Mouse (Mus musculus): ENCODE measurements at regions not wholly inside any gene's neighbourhood (a gene's known extent, or its start where the extent isn't known, plus 50 kb on each side); places are given as distances from the start of the nearest gene placed in this dataset.
"Not testable (repeated sequence)": the region's sequence is repeated elsewhere in the genome, so short reads cannot be mapped to it uniquely, and the experiment has no call there.

GRCm38 (mm10) chr7:116701466-116702342 lies 197.5 kb downstream of the Nucb2 start:
- peak overlapping the region; percentile 45 for H3K4me3 ChIP-seq
- H3K27ac ChIP-seq, result peak overlapping the region; percentile 73
- intact Hi-C loops (cut with DNase I), result loop anchor here (1.0 kb wide), 1 partner anchor 674 kb away; no protein-coding TSS in a partner anchor
- peak; percentile 96 for TF ChIP-seq CTCF (IDR thresholded peaks at IDR 0.05)
- DNase-seq, result peak; percentile 73

DNA sequence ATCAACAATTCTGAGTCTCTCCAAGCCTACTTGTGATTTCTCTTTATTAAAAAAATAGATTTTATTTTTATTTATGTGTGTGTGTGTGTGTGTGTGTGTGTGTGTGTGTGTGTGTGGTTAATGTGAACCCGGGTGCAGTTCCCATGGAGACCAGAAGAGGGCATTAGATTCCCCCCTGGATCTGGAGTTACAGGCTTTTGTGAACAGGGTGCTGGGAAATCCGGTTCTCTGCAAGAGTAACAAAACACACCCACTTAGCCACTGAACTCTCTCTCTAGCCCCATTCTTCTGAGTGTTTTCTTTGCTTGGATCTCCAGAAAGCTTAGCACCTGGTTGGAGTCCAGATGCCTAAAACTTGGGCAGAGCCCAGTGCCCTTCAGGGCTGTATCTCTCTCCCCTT lies 198.4 kb downstream of the Nucb2 start:
- TF ChIP-seq CTCF (IDR thresholded peaks at IDR 0.05), result peak; percentile 33; the same call in 1 of the 2 replicates
- DNase-seq, result no peak
- Histone ChIP-seq H3K27ac (no peak overlapping the region), H3K4me3 (no peak overlapping the region)
- intact Hi-C loops (cut with DNase I), result no loop called here

GRCm38 (mm10) chr7:116711541-116711940 lies 207.4 kb downstream of the Nucb2 start:
- H3K27ac ChIP-seq, result no peak overlapping the region
- intact Hi-C loops (cut with DNase I), result no loop called here
- H3K4me3 ChIP-seq, result no peak overlapping the region
- TF ChIP-seq CTCF (IDR thresholded peaks at IDR 0.05), result no peak
- DNase-seq, result no peak

- no peak overlapping the region for H3K4me3 ChIP-seq
- H3K27ac ChIP-seq, result peak overlapping the region; percentile 40; the same call in 1 of the 2 replicates
- intact Hi-C loops (cut with DNase I), result no loop called here
- DNase-seq, result no peak
- no peak for TF ChIP-seq CTCF (IDR thresholded peaks at IDR 0.05)
Observed at GRCm38 (mm10) chr7:116713200-116713599, 209.0 kb downstream of the Nucb2 start.

DNA sequence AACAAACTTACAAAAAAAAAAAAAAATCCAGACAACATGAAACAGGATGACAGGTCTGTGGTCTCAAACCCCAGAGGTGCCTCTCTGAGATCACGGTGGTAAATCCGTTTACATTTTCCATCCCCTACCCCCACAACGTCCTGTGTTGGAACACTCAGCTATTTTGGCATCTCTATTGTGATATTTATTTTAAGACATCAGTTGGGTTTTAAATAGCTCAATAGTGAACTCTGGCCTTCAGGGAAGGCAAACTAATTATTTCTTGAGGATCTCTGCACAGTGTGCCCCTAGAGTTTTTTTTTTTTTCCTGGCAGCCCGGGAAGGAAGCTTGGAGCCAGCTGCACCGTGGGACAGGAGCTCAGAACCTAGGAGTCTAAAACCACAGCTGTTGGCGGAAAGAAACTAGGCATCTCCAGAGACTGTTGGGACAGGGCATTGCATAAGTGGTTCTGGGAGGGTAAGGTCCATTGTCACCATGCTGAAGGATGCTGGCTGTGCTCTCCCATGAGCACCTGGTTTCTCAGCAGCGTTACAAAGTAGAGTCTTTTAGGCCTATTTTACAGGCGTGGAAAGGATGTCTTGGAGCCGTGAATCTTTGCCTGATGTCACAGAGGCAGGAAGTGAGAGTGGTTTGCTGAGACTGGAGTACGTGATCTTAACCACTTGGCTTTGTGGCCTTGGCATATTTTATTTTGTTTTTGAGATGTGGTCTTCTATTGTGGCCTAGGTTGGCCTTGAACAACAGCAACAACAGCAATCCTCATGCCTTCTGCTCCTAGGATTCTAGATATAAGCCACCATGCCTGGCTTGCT lies 211.3 kb downstream of the Nucb2 start:
- intact Hi-C loops (cut with DNase I), result no loop called here
- DNase-seq, result no peak
- TF ChIP-seq CTCF (IDR thresholded peaks at IDR 0.05), result no peak
- peak overlapping the region; percentile 75 for H3K27ac ChIP-seq
- H3K4me3 ChIP-seq, result no peak overlapping the region

DNA sequence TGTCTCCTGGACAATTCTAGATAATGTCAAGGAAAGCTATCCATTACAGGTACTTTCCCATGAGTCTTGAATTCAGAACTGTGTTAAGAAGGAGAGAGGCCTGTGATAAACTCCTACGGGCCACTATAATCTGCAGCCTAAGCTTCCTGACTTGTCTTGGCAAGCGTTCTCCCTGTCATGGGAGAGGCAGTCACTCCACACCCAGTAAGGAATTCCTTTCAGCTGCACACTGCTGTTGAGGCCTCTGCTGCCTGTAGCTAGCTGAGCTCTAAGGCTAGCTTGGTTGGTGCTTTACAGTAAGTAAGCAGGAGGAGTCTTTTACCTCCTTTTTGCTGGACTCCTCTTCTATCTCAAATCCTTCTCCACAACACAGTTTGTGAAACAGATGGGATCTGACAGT lies 224.2 kb downstream of the Nucb2 start:
- intact Hi-C loops (cut with DNase I), result no loop called here
- no peak for TF ChIP-seq CTCF (IDR thresholded peaks at IDR 0.05)
- H3K4me3 ChIP-seq, result no peak overlapping the region
- peak overlapping the region; percentile 63 for H3K27ac ChIP-seq
- DNase-seq, result peak; percentile 32

DNA sequence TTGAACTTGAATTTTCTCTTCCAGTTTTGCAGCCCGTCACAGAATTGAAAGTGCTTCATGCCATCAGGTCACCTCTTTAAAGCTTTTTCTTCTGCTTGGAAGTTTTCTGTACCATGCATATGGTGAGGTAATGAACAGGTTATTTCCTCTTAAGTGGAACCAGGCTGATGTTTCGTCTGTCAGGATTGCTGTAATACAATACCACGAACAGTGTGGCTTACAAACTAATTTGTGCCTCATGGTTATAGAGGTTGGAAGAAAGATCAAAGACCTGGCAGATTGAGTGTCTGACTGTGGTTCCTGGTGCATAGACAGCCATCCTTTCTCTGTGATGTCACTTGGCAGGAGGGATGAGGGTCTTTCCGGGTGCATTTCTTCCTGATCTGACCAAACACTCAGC lies 225.6 kb downstream of the Nucb2 start:
- intact Hi-C loops (cut with DNase I), result no loop called here
- no peak overlapping the region for H3K4me3 ChIP-seq
- TF ChIP-seq CTCF (IDR thresholded peaks at IDR 0.05), result no peak
- H3K27ac ChIP-seq, result no peak overlapping the region
- DNase-seq, result no peak

DNA sequence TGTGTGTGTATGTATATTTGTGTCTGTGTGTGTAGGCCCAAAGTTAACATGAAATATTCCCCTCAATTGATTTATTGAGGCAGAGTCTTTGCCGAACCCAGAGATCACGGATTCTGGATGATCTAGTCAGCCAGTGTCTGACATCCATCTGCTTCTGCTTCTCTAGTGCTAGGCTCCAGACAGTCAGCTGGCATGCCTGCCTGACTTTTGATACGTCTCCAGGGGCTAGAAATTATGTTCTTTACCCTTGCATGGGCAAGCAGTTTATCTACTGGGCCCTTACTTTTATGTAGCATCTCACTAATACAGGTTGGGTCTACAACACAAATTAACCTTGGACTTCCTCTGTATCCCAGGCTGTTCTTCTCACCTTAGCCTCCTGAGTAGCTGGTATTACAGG lies 231.5 kb downstream of the Nucb2 start:
- DNase-seq, result no peak
- intact Hi-C loops (cut with DNase I), result no loop called here
- Histone ChIP-seq H3K27ac (no peak overlapping the region), H3K4me3 (no peak overlapping the region)
- no peak for TF ChIP-seq CTCF (IDR thresholded peaks at IDR 0.05)

DNA sequence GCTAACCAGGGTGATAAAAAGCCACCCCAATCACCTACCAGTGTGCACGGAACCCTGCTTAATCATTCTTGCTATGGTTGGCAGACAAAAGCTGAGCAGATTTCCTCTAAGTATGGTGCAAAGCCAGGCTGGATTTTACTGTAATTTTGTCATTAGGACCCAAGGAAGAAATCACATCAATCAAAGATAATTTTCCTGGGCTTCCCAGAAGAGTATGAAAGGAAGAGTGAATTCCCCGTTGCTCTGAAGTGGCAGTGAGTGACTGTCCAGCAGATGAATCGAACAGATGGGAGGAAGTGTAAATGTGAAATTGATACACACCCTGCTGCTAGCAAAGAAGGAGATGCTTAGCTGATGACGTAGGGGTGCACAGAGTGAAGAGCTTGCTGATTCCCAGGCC lies 232.2 kb downstream of the Nucb2 start:
- no peak for DNase-seq
- intact Hi-C loops (cut with DNase I), result no loop called here
- H3K27ac ChIP-seq, result no peak overlapping the region
- TF ChIP-seq CTCF (IDR thresholded peaks at IDR 0.05), result no peak
- H3K4me3 ChIP-seq, result no peak overlapping the region

DNA sequence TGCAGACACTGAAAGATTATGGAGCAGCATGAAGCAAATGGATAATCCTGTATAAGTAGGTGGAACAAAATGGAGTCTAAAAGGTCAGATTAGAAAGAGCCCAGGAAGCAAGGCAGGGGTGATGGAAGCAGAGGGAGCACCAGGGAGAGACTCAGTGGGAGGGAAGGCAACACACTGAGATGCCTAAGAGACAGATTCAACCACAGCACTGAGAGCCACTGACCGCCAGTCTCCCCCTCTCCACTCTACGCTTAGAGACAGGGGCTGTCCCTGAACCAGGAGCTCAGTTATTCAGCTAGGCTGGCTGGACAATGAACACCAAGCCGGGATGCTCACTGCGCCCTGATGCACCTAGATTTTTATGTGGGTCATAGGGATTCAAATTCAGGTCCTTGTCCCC lies 233.8 kb downstream of the Nucb2 start:
- H3K4me3 ChIP-seq, result no peak overlapping the region
- intact Hi-C loops (cut with DNase I), result no loop called here
- no peak for TF ChIP-seq CTCF (IDR thresholded peaks at IDR 0.05)
- no peak for DNase-seq
- H3K27ac ChIP-seq, result no peak overlapping the region

DNA sequence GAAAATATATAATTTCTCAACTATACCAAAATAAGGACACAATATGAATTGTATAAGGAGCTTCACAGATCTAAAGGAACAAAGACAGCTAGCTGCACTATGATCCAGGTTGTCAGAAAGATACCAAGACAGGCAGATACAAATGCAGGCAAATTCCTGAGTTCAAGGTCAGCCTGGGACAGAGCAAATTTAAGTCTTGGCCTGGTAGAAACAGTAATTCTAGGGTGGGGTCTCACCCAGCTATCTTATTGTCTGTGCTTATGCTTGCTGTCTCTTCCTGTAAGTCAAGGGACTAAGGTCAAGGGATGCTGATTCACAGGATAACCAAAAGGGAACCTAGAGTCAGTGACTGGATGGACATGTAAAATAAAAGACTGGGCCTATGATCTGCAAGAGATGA lies 250.4 kb downstream of the Nucb2 start:
- H3K27ac ChIP-seq, result no peak overlapping the region
- intact Hi-C loops (cut with DNase I), result no loop called here
- DNase-seq, result no peak
- TF ChIP-seq CTCF (IDR thresholded peaks at IDR 0.05), result no peak
- H3K4me3 ChIP-seq, result no peak overlapping the region

DNA sequence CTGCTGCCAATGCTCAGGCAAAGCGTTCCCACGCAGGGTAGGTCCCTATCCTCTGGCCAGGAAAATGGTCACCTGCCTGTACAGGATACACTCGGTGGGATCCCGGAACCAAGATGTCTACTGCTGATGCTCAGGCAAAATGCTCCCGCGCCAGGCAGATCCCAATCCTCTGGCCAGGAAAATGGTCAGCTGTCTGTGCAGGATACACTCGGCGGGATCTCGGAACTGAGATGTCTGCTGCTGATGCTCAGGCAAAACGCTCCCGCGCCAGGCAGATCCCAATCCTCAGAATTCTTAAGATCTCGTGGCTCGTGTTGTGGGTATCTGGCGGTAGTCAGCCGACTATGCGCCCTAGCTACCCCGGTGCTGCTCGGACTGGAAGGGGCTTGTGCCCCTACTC lies 288.0 kb downstream of the Nucb2 start:
- H3K27ac ChIP-seq; DNase-seq; intact Hi-C loops (cut with DNase I); H3K4me3 ChIP-seq: not testable (repeated sequence)

GRCm38 (mm10) chr7:116808475-116808874 lies 304.3 kb downstream of the Nucb2 start:
- DNase-seq, result no peak
- intact Hi-C loops (cut with DNase I), result no loop called here
- no peak for TF ChIP-seq CTCF (IDR thresholded peaks at IDR 0.05)
- Histone ChIP-seq H3K4me3 (no peak overlapping the region), H3K27ac (no peak overlapping the region)

Data from gastrocnemius, adult 2 months (tissue).